15 mouse cellular contexts compared by ENCODE assay signal in the genomic region with DNA sequence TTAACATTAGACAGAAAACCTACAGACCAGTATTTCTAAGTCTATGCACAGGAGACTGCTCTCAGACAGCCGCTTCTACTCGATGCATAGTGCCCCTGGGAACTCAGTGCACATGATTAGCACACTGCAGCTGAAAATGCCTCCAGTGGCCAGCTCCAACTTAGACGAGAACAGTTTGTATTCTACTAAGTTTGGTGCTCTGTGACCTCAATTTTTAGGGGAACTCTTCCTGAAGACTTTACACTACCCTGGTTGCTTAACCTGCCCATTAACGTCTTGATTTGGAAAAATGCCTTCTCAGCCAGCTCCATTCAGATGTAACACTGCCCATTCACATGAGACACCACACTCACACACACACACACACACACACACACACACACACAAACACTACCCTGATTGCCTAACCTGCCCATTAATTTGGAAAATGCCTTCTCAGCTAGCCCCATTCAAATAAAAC.
DNase-seq lines count a peak whose midpoint lies in the region; ATAC-seq lines count a peak whose summit lies in the region.
"Had no signal": no experiment of that assay in that cellular context is flagged by ENCODE, and none has a peak within 500 bp of the region (broad histone marks: within the 10 kb centered on the region; RNA-seq: fewer than 3 reads in every experiment).

No protein-coding gene starts in this region.

- no peaks in the 10 kb centered on the region; the same call in 1 of the 2 replicates for H3K27me3 ChIP-seq in heart, embryonic 10.5 days (ENCODE audit: insufficient read depth, poor library complexity, severe bottlenecking)
- H3K27me3 ChIP-seq in midbrain, embryonic 13.5 days: no peaks in the 10 kb centered on the region
- H3K27me3 ChIP-seq: CH12.LX; limb, embryonic 12.5 days; stomach, embryonic 15.5 days had no signal

- 0 out of 2 replicates have a peak overlapping the region, but pooled peaks have one; percentile 16 for H3K27ac ChIP-seq in heart, embryonic 10.5 days
- no peak overlapping the region for H3K27ac ChIP-seq in midbrain, embryonic 13.5 days
- H3K27ac ChIP-seq: limb, embryonic 12.5 days; stomach, embryonic 15.5 days had no signal

- 28% methylated on average over 4 of the region's 4 CpGs for WGBS in heart, embryonic 10.5 days
- 16% methylated on average over 4 of the region's 4 CpGs for WGBS in midbrain, embryonic 13.5 days

- H3K4me3 ChIP-seq in heart, embryonic 10.5 days: no peak overlapping the region
- H3K4me3 ChIP-seq in midbrain, embryonic 13.5 days (replicated peaks): no peak overlapping the region
- H3K4me3 ChIP-seq: limb, embryonic 12.5 days; stomach, embryonic 15.5 days had no signal

- DNase-seq in heart, embryonic 10.5 days (ENCODE audit: low spot score): no peak
- DNase-seq in heart, adult 9 months (ENCODE audit: low spot score in 2 of 2): no peak
- DNase-seq in kidney, postnatal 36 days: peak; percentile 33 to 48
- DNase-seq in kidney, postnatal 14 days: no peak
- no peak for DNase-seq in left cerebral cortex, postnatal 4 days
- DNase-seq in layer of hippocampus, adult 11-12 months (ENCODE audit: low spot score): no peak
- DNase-seq: cerebellum, postnatal 14 days; gastrocnemius, postnatal 14 days; lung, postnatal 10 days had no signal

- no peak overlapping the region for H3K9ac ChIP-seq in midbrain, embryonic 13.5 days (replicated peaks)
- H3K9ac ChIP-seq: limb, embryonic 12.5 days; stomach, embryonic 15.5 days had no signal

- no peaks in the 10 kb centered on the region for H3K9me3 ChIP-seq in heart, embryonic 10.5 days
- H3K9me3 ChIP-seq in midbrain, embryonic 13.5 days: no peaks in the 10 kb centered on the region
- H3K9me3 ChIP-seq: limb, embryonic 12.5 days; stomach, embryonic 15.5 days had no signal

- intact Hi-C loops in left cerebral cortex, postnatal 4 days (cut with DNase I): no loop called here

- H3K4me1 ChIP-seq in heart, embryonic 10.5 days: peaks cover 5% of the 10 kb centered on the region
- peaks cover 12% of the 10 kb centered on the region for H3K4me1 ChIP-seq in midbrain, embryonic 13.5 days (replicated peaks)
- H3K4me1 ChIP-seq: limb, embryonic 12.5 days; stomach, embryonic 15.5 days had no signal

- H3K4me2 ChIP-seq in midbrain, embryonic 13.5 days (replicated peaks): no peak overlapping the region
- H3K4me2 ChIP-seq: limb, embryonic 12.5 days; stomach, embryonic 15.5 days had no signal

- H3K36me3 ChIP-seq in heart, embryonic 10.5 days: no peaks in the 10 kb centered on the region
- H3K36me3 ChIP-seq in midbrain, embryonic 13.5 days: no peaks in the 10 kb centered on the region
- H3K36me3 ChIP-seq: limb, embryonic 12.5 days; stomach, embryonic 15.5 days had no signal

- ATAC-seq in common myeloid progenitor, adult 5-6 weeks (replicated peaks; ENCODE audit: low read depth, poor library complexity, severe bottlenecking): peak; percentile 3; the same call in 1 of the 2 replicates
- ATAC-seq in midbrain, embryonic 13.5 days: peak; percentile 73
- ATAC-seq: inflammation-experienced regulatory T-cells, adult 6 months had no signal

Comparison
In these comparisons a context has a peak if more than half of its experiments do, and no peak if none do; other contexts are left out.
1. DNase-seq: peak in kidney, postnatal 36 days (2 of 2); none in heart, embryonic 10.5 days (single experiment), heart, adult 9 months (0 of 2), kidney, postnatal 14 days (single experiment), left cerebral cortex, postnatal 4 days (single experiment) and layer of hippocampus, adult 11-12 months (single experiment).